In the genomic region with DNA sequence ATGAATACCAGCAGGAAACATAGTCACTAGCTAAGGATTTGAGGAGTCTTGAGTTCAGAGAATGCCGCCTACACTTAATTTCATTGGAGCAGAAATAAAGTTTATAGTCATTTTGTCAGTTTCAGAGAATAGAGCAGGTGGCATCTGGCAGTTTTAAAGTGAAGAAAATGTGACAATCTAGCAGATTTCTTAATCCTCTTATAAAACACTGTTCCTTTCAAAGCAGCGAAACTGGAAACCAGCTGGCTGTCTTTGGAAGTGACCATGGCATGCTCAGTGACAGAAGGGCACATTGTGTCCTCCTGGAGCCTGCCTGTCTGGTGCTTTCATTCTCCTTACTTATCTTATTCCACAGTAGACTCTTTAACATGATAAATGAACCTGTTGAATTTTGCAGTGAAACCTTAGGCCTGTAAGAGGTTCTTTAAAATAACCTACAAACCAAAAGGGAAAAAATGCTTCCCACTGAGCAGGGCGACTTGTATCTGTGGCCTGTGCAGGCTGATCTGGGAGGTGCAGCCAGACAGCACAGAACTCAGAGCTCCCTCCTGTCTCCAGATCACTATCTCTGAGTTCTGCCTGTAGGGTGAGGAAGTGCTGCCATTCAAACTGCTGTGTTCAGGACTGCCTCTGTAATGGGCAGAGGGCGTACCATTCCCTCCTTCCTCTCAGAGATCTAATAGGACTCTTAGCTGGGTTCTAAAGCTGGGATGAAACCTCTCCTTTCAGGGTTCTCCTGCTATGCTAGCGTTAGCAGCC, we compare ENCODE assay signal across 15 mouse cellular contexts.
A peak's percentile ranks its signal among the peaks of the same experiment; 100 is the strongest.
DNase-seq lines count a peak whose midpoint lies in the region; ATAC-seq and TF ChIP-seq lines count a peak whose summit lies in the region.
"Had no signal": no experiment of that assay in that cellular context is flagged by ENCODE, and none has a peak within 500 bp of the region (broad histone marks: within the 10 kb centered on the region; RNA-seq: fewer than 3 reads in every experiment).

No protein-coding gene starts in this region.

- no peak for TF ChIP-seq CTCF in layer of hippocampus, adult 2 months (conservative IDR thresholded peaks at IDR 0.05)

- H3K4me2 ChIP-seq in forebrain, embryonic 12.5 days: no peak overlapping the region
- H3K4me2 ChIP-seq: limb, embryonic 15.5 days; neural tube, embryonic 12.5 days had no signal

- H3K9ac ChIP-seq in forebrain, embryonic 12.5 days: no peak overlapping the region
- H3K9ac ChIP-seq: limb, embryonic 15.5 days; neural tube, embryonic 12.5 days had no signal

- no peaks in the 10 kb centered on the region for H3K9me3 ChIP-seq in forebrain, embryonic 12.5 days
- H3K9me3 ChIP-seq: limb, embryonic 15.5 days; neural tube, embryonic 12.5 days had no signal

- peak overlapping the region; percentile 78 for H3K27ac ChIP-seq in layer of hippocampus, adult 2 months
- peak overlapping the region; percentile 66 for H3K27ac ChIP-seq in forebrain, embryonic 12.5 days
- H3K27ac ChIP-seq: limb, embryonic 15.5 days; neural tube, embryonic 12.5 days had no signal

- no peaks in the 10 kb centered on the region for H3K27me3 ChIP-seq in forebrain, embryonic 12.5 days
- H3K27me3 ChIP-seq: CH12.LX; limb, embryonic 15.5 days; neural tube, embryonic 12.5 days had no signal

- DNase-seq in layer of hippocampus, adult 2 months (ENCODE audit: low spot score in 2 of 2): peak in 1 of 2 experiments; percentile 34
- DNase-seq in layer of hippocampus, adult 11-12 months (ENCODE audit: low spot score): no peak
- DNase-seq in retina, postnatal 1 day: peak; percentile 50
- DNase-seq in retina, embryonic 14.5 days (ENCODE audit: low spot score): no peak
- peak; percentile 46 for DNase-seq in telencephalon, adult 2 months (ENCODE audit: low read depth, low spot score)
- DNase-seq in gastrocnemius, adult 18-20 months (ENCODE audit: low spot score): no peak
- DNase-seq: adrenal gland, postnatal 25 days; kidney, adult 11 months; kidney, postnatal 4 days; thymus, adult 2 months had no signal

- 45% methylated on average over 5 of the region's 5 CpGs for WGBS in forebrain, embryonic 12.5 days

- peaks cover 46% of the 10 kb centered on the region for H3K4me1 ChIP-seq in forebrain, embryonic 12.5 days

- H3K4me3 ChIP-seq in layer of hippocampus, adult 2 months: no peak overlapping the region
- H3K4me3 ChIP-seq in forebrain, embryonic 12.5 days (replicated peaks): no peak overlapping the region
- H3K4me3 ChIP-seq: limb, embryonic 15.5 days; neural tube, embryonic 12.5 days had no signal

- H3K36me3 ChIP-seq in forebrain, embryonic 12.5 days (replicated peaks): 0 out of 2 replicates have a peak, but pooled peaks cover 7% of the 10 kb centered on the region
- H3K36me3 ChIP-seq: limb, embryonic 15.5 days; neural tube, embryonic 12.5 days had no signal

- no peak for ATAC-seq in forebrain, embryonic 12.5 days (ENCODE audit: low FRiP score)
- no peak for ATAC-seq in inflammation-experienced regulatory T-cells, adult 6 months

Comparison
In these comparisons a context has a peak if more than half of its experiments do, and no peak if none do; other contexts are left out.
1. DNase-seq: peak in retina, postnatal 1 day (single experiment) and telencephalon, adult 2 months (single experiment); none in layer of hippocampus, adult 11-12 months (single experiment), retina, embryonic 14.5 days (single experiment) and gastrocnemius, adult 18-20 months (single experiment).